Mouse (Mus musculus): ENCODE measurements at regions not wholly inside any gene's neighbourhood (a gene's known extent, or its start where the extent isn't known, plus 50 kb on each side); places are given as distances from the start of the nearest gene placed in this dataset.

DNA sequence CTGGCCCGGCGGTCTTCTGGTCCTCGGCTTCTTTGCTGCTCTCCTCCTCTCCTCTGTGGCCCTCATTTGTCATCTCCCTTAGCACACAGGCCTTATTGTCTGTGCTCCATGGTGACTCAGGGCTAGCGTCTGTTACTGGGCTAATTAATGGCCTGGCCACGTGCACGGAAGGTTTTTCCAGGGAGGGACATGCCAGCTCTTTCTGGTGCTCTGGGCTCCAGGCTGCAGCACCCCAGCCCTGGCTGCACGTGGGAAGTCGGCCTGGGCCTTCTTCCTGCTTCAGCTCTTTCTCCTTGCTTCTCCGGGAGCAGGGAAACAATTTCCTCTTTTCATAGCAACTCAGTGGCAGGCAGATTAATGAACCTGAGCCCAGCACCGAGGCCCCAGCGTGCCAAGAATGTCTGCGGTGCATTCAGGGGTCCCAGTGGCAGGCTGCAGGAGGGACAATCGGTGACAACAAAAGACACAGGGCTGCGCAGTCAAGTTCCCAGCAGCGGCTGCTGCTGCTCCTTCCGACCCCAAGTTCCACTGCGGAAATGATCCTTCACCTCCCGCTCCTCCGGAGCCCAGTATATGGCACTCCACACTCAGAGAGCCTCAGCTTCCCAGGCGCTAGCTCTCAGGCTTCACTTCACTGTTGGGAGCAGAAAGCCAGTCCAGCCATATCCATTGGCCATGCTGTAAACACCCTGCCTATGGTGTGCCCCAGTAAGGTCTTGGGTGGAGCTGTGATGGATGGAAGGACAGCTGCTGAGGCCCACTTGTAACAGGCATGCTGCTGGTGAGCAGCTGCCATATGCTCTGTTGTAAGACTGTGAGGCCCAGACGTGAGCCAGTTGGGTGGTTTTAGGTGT, 257.3 kb upstream of the Habp2 start:
- H3K4me3 ChIP-seq (replicated peaks; ENCODE audit: low read length) = no peak overlapping the region
- no peak for TF ChIP-seq POU5F1 (IDR thresholded peaks at IDR 0.05; ENCODE audit: borderline replicate concordance, low read length)
- no peaks in the 10 kb centered on the region for H3K36me3 ChIP-seq (ENCODE audit: insufficient read depth, low read length)
- peaks cover 22% of the 10 kb centered on the region for H3K9me3 ChIP-seq (ENCODE audit: low read length)
- H3K4me1 ChIP-seq (replicated peaks; ENCODE audit: low read depth, low read length) = 0 out of 2 replicates have a peak, but pooled peaks cover 8% of the 10 kb centered on the region
- H3K27me3 ChIP-seq (ENCODE audit: insufficient read depth, low read length) = peaks cover 14% of the 10 kb centered on the region

- TF ChIP-seq NANOG (IDR thresholded peaks at IDR 0.05; ENCODE audit: borderline replicate concordance, low read length) (no peak), CTCF (conservative IDR thresholded peaks at IDR 0.05; ENCODE audit: low read length) (no peak), POU5F1 (IDR thresholded peaks at IDR 0.05; ENCODE audit: borderline replicate concordance, low read length) (no peak)
Measured at GRCm38 (mm10) chr19:56030401-56030925, 256.5 kb upstream of the Habp2 start.

GRCm38 (mm10) chr19:56034552-56034951, 252.4 kb upstream of the Habp2 start:
- no peak for TF ChIP-seq NANOG (IDR thresholded peaks at IDR 0.05; ENCODE audit: borderline replicate concordance, low read length)
- no peak for TF ChIP-seq POU5F1 (IDR thresholded peaks at IDR 0.05; ENCODE audit: borderline replicate concordance, low read length)
- no peak for TF ChIP-seq CTCF (conservative IDR thresholded peaks at IDR 0.05; ENCODE audit: low read length)
- H3K4me1 ChIP-seq (replicated peaks; ENCODE audit: low read depth, low read length) = 0 out of 2 replicates have a peak, but pooled peaks cover 4% of the 10 kb centered on the region
- no peaks in the 10 kb centered on the region for H3K36me3 ChIP-seq (ENCODE audit: insufficient read depth, low read length)
- H3K4me3 ChIP-seq (replicated peaks; ENCODE audit: low read length) = no peak overlapping the region
- no peaks in the 10 kb centered on the region for H3K9me3 ChIP-seq (ENCODE audit: low read length)
- peaks cover 13% of the 10 kb centered on the region for H3K27me3 ChIP-seq (ENCODE audit: insufficient read depth, low read length)

More at GRCm38 (mm10) chr19:56030401-56030925, 256.5 kb upstream of the Habp2 start:
- Histone ChIP-seq H3K4me1 (replicated peaks; ENCODE audit: low read depth, low read length) (0 out of 2 replicates have a peak, but pooled peaks cover 8% of the 10 kb centered on the region), H3K4me3 (replicated peaks; ENCODE audit: low read length) (no peak overlapping the region), H3K9me3 (ENCODE audit: low read length) (peaks cover 22% of the 10 kb centered on the region), H3K27me3 (ENCODE audit: insufficient read depth, low read length) (peaks cover 14% of the 10 kb centered on the region), H3K36me3 (ENCODE audit: insufficient read depth, low read length) (no peaks in the 10 kb centered on the region)

GRCm38 (mm10) chr19:56037584-56037983, 249.4 kb upstream of the Habp2 start:
- no peak for TF ChIP-seq CTCF (conservative IDR thresholded peaks at IDR 0.05; ENCODE audit: low read length)

DNA sequence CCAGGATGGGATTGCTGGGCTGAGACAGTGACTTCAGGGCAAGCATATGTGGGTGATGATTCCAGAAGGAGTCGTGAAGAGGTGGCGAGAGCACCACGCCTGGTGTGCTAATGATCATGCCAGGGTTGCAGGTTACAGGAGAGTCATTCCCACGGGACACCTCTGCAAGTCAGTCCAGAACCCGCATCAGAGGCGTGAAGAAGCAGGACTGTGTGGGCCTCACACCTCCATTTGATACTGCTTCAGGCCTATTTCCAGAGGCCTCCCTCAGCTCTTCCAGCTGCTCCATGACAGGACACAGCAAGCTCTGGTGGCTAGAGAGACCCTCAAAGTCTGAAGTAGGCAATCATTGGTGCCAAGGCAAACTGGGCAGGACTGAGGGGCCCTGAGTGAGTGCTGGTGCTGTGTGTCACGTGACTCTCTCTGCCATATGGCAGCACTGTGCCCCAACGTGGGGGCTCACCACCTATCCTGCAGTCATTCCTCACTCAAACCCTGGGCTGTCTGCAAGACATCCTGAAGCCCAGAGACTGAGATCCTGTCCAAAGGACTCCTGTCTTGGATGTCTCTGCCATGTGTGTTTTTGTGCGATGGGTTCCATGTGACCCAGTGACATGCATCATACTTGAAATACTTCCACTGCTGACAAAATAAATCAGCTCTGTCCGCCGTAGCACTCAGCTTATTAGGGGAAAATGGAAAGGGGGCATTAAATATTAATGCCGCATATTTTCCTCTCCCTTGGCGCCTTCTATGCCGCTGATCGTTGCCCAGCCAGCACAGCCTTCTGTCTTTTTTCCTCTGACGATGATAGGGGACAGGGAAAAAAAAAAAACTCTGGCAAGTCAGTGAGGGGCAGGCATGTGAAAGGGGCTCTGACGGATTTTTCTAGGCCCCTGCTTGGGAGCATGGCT, 247.6 kb upstream of the Habp2 start:
- no peaks in the 10 kb centered on the region for H3K4me1 ChIP-seq (replicated peaks; ENCODE audit: low read depth, low read length)
- TF ChIP-seq POU5F1 (IDR thresholded peaks at IDR 0.05; ENCODE audit: borderline replicate concordance, low read length) = no peak
- no peak for TF ChIP-seq CTCF (conservative IDR thresholded peaks at IDR 0.05; ENCODE audit: low read length)
- TF ChIP-seq NANOG (IDR thresholded peaks at IDR 0.05; ENCODE audit: borderline replicate concordance, low read length) = no peak

More at GRCm38 (mm10) chr19:56037584-56037983, 249.4 kb upstream of the Habp2 start:
- no peaks in the 10 kb centered on the region for H3K36me3 ChIP-seq (ENCODE audit: insufficient read depth, low read length)
- H3K9me3 ChIP-seq (ENCODE audit: low read length) = no peaks in the 10 kb centered on the region
- H3K4me1 ChIP-seq (replicated peaks; ENCODE audit: low read depth, low read length) = no peaks in the 10 kb centered on the region
- H3K4me3 ChIP-seq (replicated peaks; ENCODE audit: low read length) = no peak overlapping the region
- H3K27me3 ChIP-seq (ENCODE audit: insufficient read depth, low read length) = peaks cover 10% of the 10 kb centered on the region

GRCm38 (mm10) chr19:56041930-56042329, 245.0 kb upstream of the Habp2 start:
- H3K36me3 ChIP-seq (ENCODE audit: insufficient read depth, low read length) = no peaks in the 10 kb centered on the region
- H3K9me3 ChIP-seq (ENCODE audit: low read length) = no peaks in the 10 kb centered on the region
- TF ChIP-seq NANOG (IDR thresholded peaks at IDR 0.05; ENCODE audit: borderline replicate concordance, low read length) (no peak), POU5F1 (IDR thresholded peaks at IDR 0.05; ENCODE audit: borderline replicate concordance, low read length) (no peak)
- no peaks in the 10 kb centered on the region for H3K4me1 ChIP-seq (replicated peaks; ENCODE audit: low read depth, low read length)
- H3K4me3 ChIP-seq (replicated peaks; ENCODE audit: low read length) = no peak overlapping the region
- peaks cover 10% of the 10 kb centered on the region; the same call in 1 of the 2 replicates for H3K27me3 ChIP-seq (ENCODE audit: insufficient read depth, low read length)

More for the DNA sequence above, 247.6 kb upstream of the Habp2 start:
- Histone ChIP-seq H3K36me3 (ENCODE audit: insufficient read depth, low read length) (no peaks in the 10 kb centered on the region), H3K9me3 (ENCODE audit: low read length) (no peaks in the 10 kb centered on the region), H3K27me3 (ENCODE audit: insufficient read depth, low read length) (peaks cover 10% of the 10 kb centered on the region), H3K4me3 (replicated peaks; ENCODE audit: low read length) (no peak overlapping the region)

GRCm38 (mm10) chr19:56046784-56047390, 240.1 kb upstream of the Habp2 start:
- TF ChIP-seq CTCF (conservative IDR thresholded peaks at IDR 0.05; ENCODE audit: low read length) (no peak), NANOG (IDR thresholded peaks at IDR 0.05; ENCODE audit: borderline replicate concordance, low read length) (no peak), POU5F1 (IDR thresholded peaks at IDR 0.05; ENCODE audit: borderline replicate concordance, low read length) (no peak)
- Histone ChIP-seq H3K27me3 (ENCODE audit: insufficient read depth, low read length) (no peaks in the 10 kb centered on the region), H3K9me3 (ENCODE audit: low read length) (no peaks in the 10 kb centered on the region), H3K4me3 (replicated peaks; ENCODE audit: low read length) (no peak overlapping the region), H3K36me3 (ENCODE audit: insufficient read depth, low read length) (no peaks in the 10 kb centered on the region), H3K4me1 (replicated peaks; ENCODE audit: low read depth, low read length) (no peaks in the 10 kb centered on the region)

DNA sequence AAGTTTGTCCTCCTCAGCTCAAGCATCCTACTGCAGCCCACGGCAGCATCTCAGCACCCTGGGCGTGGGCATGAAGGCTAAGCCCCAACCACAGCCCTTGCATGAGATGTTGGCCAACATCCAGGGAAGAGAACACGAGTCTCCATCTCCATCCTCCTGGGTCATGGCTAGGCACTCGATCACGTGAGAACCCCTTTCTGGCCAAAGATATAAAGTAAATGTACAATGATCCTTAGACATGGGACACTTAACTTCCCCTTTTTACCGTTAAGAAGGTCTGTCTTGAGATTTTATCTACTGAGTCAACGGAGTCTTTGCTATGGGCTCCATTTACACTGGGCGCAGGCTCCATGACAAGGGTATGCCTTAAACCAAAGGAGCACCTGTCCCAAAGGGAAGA, 232.8 kb upstream of the Habp2 start:
- Histone ChIP-seq H3K36me3 (ENCODE audit: insufficient read depth, low read length) (no peaks in the 10 kb centered on the region), H3K4me1 (replicated peaks; ENCODE audit: low read depth, low read length) (no peaks in the 10 kb centered on the region), H3K27me3 (ENCODE audit: insufficient read depth, low read length) (peaks cover 3% of the 10 kb centered on the region), H3K4me3 (replicated peaks; ENCODE audit: low read length) (no peak overlapping the region), H3K9me3 (ENCODE audit: low read length) (no peaks in the 10 kb centered on the region)
- no peak for TF ChIP-seq NANOG (IDR thresholded peaks at IDR 0.05; ENCODE audit: borderline replicate concordance, low read length)
- no peak for TF ChIP-seq CTCF (conservative IDR thresholded peaks at IDR 0.05; ENCODE audit: low read length)
- TF ChIP-seq POU5F1 (IDR thresholded peaks at IDR 0.05; ENCODE audit: borderline replicate concordance, low read length) = no peak

Measured in E14TG2a.4 (cell line).